In the genomic region with DNA sequence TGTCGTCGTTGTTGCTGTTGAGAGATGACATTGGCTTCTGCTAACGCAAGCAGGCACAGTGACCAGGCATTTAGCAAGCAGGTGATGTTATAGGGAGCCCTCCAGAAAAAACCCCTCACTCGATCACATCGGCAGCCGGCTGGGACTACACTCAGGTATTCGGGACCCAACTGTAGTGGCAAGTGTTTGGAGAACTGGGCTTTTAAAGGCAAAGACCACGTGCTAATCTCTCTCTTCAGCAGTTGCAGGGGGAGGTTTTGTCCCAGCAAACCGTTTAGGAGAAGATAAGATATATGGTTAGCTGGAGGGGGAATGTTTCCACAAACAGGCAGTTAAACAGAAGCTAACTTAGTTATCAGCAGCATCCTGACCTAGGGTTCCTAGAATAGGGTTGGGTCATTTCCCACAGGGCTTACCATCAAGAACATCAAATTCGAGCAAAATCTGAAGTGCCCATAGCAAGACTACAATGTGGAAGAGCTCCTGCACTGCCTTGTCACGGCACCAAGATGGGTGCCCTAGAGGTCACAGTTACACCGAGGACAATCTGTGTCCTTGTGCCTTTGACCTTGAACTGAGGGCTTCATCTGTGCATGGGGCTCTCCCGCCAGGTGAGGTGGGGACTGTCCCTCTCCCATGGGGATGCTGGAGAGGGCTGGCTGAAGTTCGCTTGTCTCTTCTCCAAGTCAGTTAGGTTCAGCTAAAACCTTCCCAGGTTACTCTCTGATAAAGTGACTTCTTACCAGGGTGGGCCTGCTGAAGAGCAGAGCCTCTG, we compare ENCODE assay signal across 28 mouse cellular contexts. TPM values are rescaled to one million over a fixed set of nuclear protein-coding genes. Genes with fewer than 3 reads are reported as not detected.
DNase-seq lines count a peak whose midpoint lies in the region; ATAC-seq and TF ChIP-seq lines count a peak whose summit lies in the region.
"Had no signal": no experiment of that assay in that cellular context is flagged by ENCODE, and none has a peak within 500 bp of the region (broad histone marks: within the 10 kb centered on the region; RNA-seq: fewer than 3 reads in every experiment).

No protein-coding gene starts in this region.

- DNase-seq in limb, embryonic 14.5 days (ENCODE audit: low spot score), result peak; percentile 2
- DNase-seq in limb, embryonic 10.5 days (ENCODE audit: low spot score), result no peak
- peak; percentile 92 for DNase-seq in MEL (ENCODE audit: low read depth, low spot score)
- DNase-seq in kidney, postnatal 14 days, result no peak
- DNase-seq in spleen, postnatal 14 days (ENCODE audit: low spot score in 2 of 2), result no peak
- DNase-seq: adrenal gland, adult 8-10 months; cerebellum, adult 8-10 months; cerebellum, postnatal 36 days; gastrocnemius, adult 2 months; heart, postnatal 14 days; kidney, adult 2 months; layer of hippocampus, postnatal 36 days; midbrain, embryonic 14.5 days; right cerebral cortex, postnatal 14 days had no signal

- peaks cover 7% of the 10 kb centered on the region for H3K79me2 ChIP-seq in MEL (ENCODE audit: control insufficient read depth, insufficient read depth, low read length, poor library complexity)

- no peaks in the 10 kb centered on the region for H3K27me3 ChIP-seq in limb, embryonic 14.5 days (ENCODE audit: control insufficient read depth, insufficient read depth, low read length)
- H3K27me3 ChIP-seq in limb, embryonic 10.5 days (ENCODE audit: low read depth, poor library complexity, severe bottlenecking), result no peaks in the 10 kb centered on the region
- no peaks in the 10 kb centered on the region for H3K27me3 ChIP-seq in MEL (ENCODE audit: control insufficient read depth in 1 of 2, insufficient read depth in 2 of 2, low read length in 2 of 2)
- H3K27me3 ChIP-seq in liver, embryonic 12.5 days (replicated peaks), result no peaks in the 10 kb centered on the region
- H3K27me3 ChIP-seq: forebrain, embryonic 13.5 days; hindbrain, embryonic 13.5 days; neural tube, embryonic 12.5 days; Patski had no signal

- no peak overlapping the region for H3K9ac ChIP-seq in limb, embryonic 14.5 days (ENCODE audit: low read depth, low read length, severe bottlenecking)
- peak overlapping the region; percentile 27 for H3K9ac ChIP-seq in MEL (ENCODE audit: control insufficient read depth, low read depth, low read length, poor library complexity, severe bottlenecking)
- no peak overlapping the region for H3K9ac ChIP-seq in liver, embryonic 12.5 days
- H3K9ac ChIP-seq: forebrain, embryonic 13.5 days; hindbrain, embryonic 13.5 days; neural tube, embryonic 12.5 days had no signal

- H3K4me1 ChIP-seq in limb, embryonic 14.5 days (ENCODE audit: control insufficient read depth, insufficient read depth, low read length), result peaks cover 11% of the 10 kb centered on the region
- peaks cover 21% of the 10 kb centered on the region for H3K4me1 ChIP-seq in limb, embryonic 10.5 days
- H3K4me1 ChIP-seq in MEL (ENCODE audit: control insufficient read depth in 1 of 2, insufficient read depth in 2 of 2, low read length in 2 of 2), result peaks cover 13 to 38% of the 10 kb centered on the region in 2 experiments
- H3K4me1 ChIP-seq in liver, embryonic 12.5 days, result peaks cover 38% of the 10 kb centered on the region

- TF ChIP-seq EP300 in MEL (IDR thresholded peaks at IDR 0.05; ENCODE audit: low read depth in 1 of 2, low read length in 2 of 2), result peak; percentile 100

- no peak for TF ChIP-seq POLR2A in limb, embryonic 14.5 days (IDR thresholded peaks at IDR 0.05; ENCODE audit: borderline replicate concordance, extremely low read depth, insufficient read depth, insufficient read length)
- peak in 1 of 2 experiments; percentile 96; a peak in 2 of 4 replicates for TF ChIP-seq POLR2A in MEL (IDR thresholded peaks at IDR 0.05; ENCODE audit: control insufficient read depth in 1 of 2, insufficient read depth in 1 of 2, low read depth in 1 of 2, low read length in 2 of 2, poor library complexity in 1 of 2)

- ATAC-seq in limb, embryonic 14.5 days (ENCODE audit: low FRiP score, low read depth), result no peak
- ATAC-seq in liver, embryonic 12.5 days, result peak; percentile 81
- ATAC-seq in megakaryocyte progenitor cell, adult 5-6 weeks (replicated peaks; ENCODE audit: poor library complexity), result peak; percentile 42
- ATAC-seq: forebrain, embryonic 13.5 days; lung, postnatal 0 days; Patski had no signal

- H3K4me3 ChIP-seq in limb, embryonic 14.5 days (replicated peaks; ENCODE audit: low read length), result no peak overlapping the region
- H3K4me3 ChIP-seq in limb, embryonic 10.5 days, result no peak overlapping the region
- H3K4me3 ChIP-seq in MEL (ENCODE audit: control insufficient read depth in 1 of 2, insufficient read depth in 1 of 2, low read depth in 2 of 2, low read length in 2 of 2), result no peak overlapping the region
- H3K4me3 ChIP-seq in liver, embryonic 12.5 days, result no peak overlapping the region
- H3K4me3 ChIP-seq: forebrain, embryonic 13.5 days; gastrocnemius, adult 2 months; hindbrain, embryonic 13.5 days; neural tube, embryonic 12.5 days had no signal

- TF ChIP-seq RAD21 in MEL (IDR thresholded peaks at IDR 0.05; ENCODE audit: low read depth, low read length), result no peak

- 81% methylated on average over 14 of the region's 14 CpGs for WGBS in limb, embryonic 14.5 days
- 83% methylated on average over 14 of the region's 14 CpGs for WGBS in limb, embryonic 10.5 days
- 44% methylated on average over 14 of the region's 14 CpGs for WGBS in liver, embryonic 12.5 days (ENCODE audit: insufficient replicate concordance)

- H3K4me2 ChIP-seq in limb, embryonic 14.5 days (replicated peaks; ENCODE audit: low read depth, low read length, severe bottlenecking), result no peak overlapping the region
- H3K4me2 ChIP-seq in liver, embryonic 12.5 days, result peak overlapping the region; percentile 41
- H3K4me2 ChIP-seq: forebrain, embryonic 13.5 days; heart, embryonic 11.5 days; hindbrain, embryonic 13.5 days; neural tube, embryonic 12.5 days had no signal

- no peaks in the 10 kb centered on the region for H3K9me3 ChIP-seq in limb, embryonic 14.5 days (ENCODE audit: control insufficient read depth, low read length)
- H3K9me3 ChIP-seq in limb, embryonic 10.5 days (replicated peaks), result no peaks in the 10 kb centered on the region
- H3K9me3 ChIP-seq in MEL (replicated peaks; ENCODE audit: insufficient read depth, low read length), result no peaks in the 10 kb centered on the region
- H3K9me3 ChIP-seq in liver, embryonic 12.5 days (replicated peaks), result peaks cover 6% of the 10 kb centered on the region; the same call in 1 of the 2 replicates
- H3K9me3 ChIP-seq: forebrain, embryonic 13.5 days had no signal

- H3K27ac ChIP-seq in limb, embryonic 14.5 days (replicated peaks; ENCODE audit: low read depth, low read length), result no peak overlapping the region
- no peak overlapping the region for H3K27ac ChIP-seq in limb, embryonic 10.5 days
- H3K27ac ChIP-seq in MEL (ENCODE audit: control insufficient read depth, low read depth, low read length), result peak overlapping the region; percentile 91
- H3K27ac ChIP-seq in liver, embryonic 12.5 days, result peak overlapping the region; percentile 61
- H3K27ac ChIP-seq: forebrain, embryonic 13.5 days; gastrocnemius, adult 2 months; hindbrain, embryonic 13.5 days; kidney, postnatal 0 days; neural tube, embryonic 12.5 days had no signal

- no peak for TF ChIP-seq CTCF in MEL (IDR thresholded peaks at IDR 0.05 in 2 of 3, conservative IDR thresholded peaks at IDR 0.05 in 1 of 3; ENCODE audit: control insufficient read depth in 1 of 3, insufficient read depth in 1 of 3, low read depth in 2 of 3, low read length in 3 of 3, poor library complexity in 1 of 3, severe bottlenecking in 1 of 3)

- H3K36me3 ChIP-seq in limb, embryonic 14.5 days (ENCODE audit: control insufficient read depth, insufficient read depth, low read length), result no peaks in the 10 kb centered on the region
- no peaks in the 10 kb centered on the region for H3K36me3 ChIP-seq in limb, embryonic 10.5 days
- peaks cover 0 to 34% of the 10 kb centered on the region in 2 experiments; a peak in 2 of 4 replicates for H3K36me3 ChIP-seq in MEL (ENCODE audit: control insufficient read depth in 1 of 2, insufficient read depth in 2 of 2, low read length in 2 of 2)
- no peaks in the 10 kb centered on the region for H3K36me3 ChIP-seq in liver, embryonic 12.5 days
- H3K36me3 ChIP-seq: hindbrain, embryonic 13.5 days; neural tube, embryonic 12.5 days had no signal

RNA-seq across cellular contexts. Expression of a gene that starts 12.2 kb away (rescaled TPM):
- polyA plus RNA-seq in limb, embryonic 14.5 days (2012; rRNA removed), result 14.7 and 18.2 TPM in 2 replicates
- polyA plus RNA-seq in limb, embryonic 14.5 days (2014; fragmentation: Nextera tagmentation; extraction: Ambion mirVana), result 16.5 and 16.6 TPM in 2 replicates
- 6.1 and 9.4 TPM in 2 replicates for polyA plus RNA-seq in limb, embryonic 10.5 days (2016; fragmentation: Nextera tagmentation; extraction: Ambion mirVana)
- 7.7 and 9.2 TPM in 2 replicates for total RNA-seq in MEL (2012; rRNA removed)
- polyA plus RNA-seq in MEL (2012; ENCODE audit: insufficient read depth in 1 of 2, insufficient read length in 2 of 2, low read depth in 1 of 2, low replicate concordance in 2 of 2, missing spikeins in 1 of 2), result 10 to 100 TPM in 1 of 2 experiments, not detected in 1; 13.3 TPM
- polyA plus RNA-seq in liver, embryonic 12.5 days (2016; fragmentation: Nextera tagmentation; extraction: Ambion mirVana), result 7.4 and 9.8 TPM in 2 replicates
- 13.3 and 18.9 TPM in 2 replicates for total RNA-seq in megakaryocyte progenitor cell, adult 5-6 weeks (2015)
- total RNA-seq in megakaryocyte progenitor cell, adult 5-6 weeks (2017), result 34.8 and 35.6 TPM in 2 replicates

RNA-seq across cellular contexts. Expression of a gene that starts 12.5 kb away (rescaled TPM):
- 52.0 and 70.2 TPM in 2 replicates for polyA plus RNA-seq in limb, embryonic 14.5 days (2012; rRNA removed)
- 34.7 and 35.8 TPM in 2 replicates for polyA plus RNA-seq in limb, embryonic 14.5 days (2014; fragmentation: Nextera tagmentation; extraction: Ambion mirVana)
- 12.1 and 16.3 TPM in 2 replicates for polyA plus RNA-seq in limb, embryonic 10.5 days (2016; fragmentation: Nextera tagmentation; extraction: Ambion mirVana)
- 7.2 and 8.4 TPM in 2 replicates for total RNA-seq in MEL (2012; rRNA removed)
- 10 to 100 TPM in 1 of 2 experiments, not detected in 1; 12.9 TPM for polyA plus RNA-seq in MEL (2012; ENCODE audit: insufficient read depth in 1 of 2, insufficient read length in 2 of 2, low read depth in 1 of 2, low replicate concordance in 2 of 2, missing spikeins in 1 of 2)
- 8.8 and 9.6 TPM in 2 replicates for polyA plus RNA-seq in liver, embryonic 12.5 days (2016; fragmentation: Nextera tagmentation; extraction: Ambion mirVana)
- 14.7 and 15.6 TPM in 2 replicates for total RNA-seq in megakaryocyte progenitor cell, adult 5-6 weeks (2015)
- 8.1 and 14.3 TPM in 2 replicates for total RNA-seq in megakaryocyte progenitor cell, adult 5-6 weeks (2017)

RNA-seq across cellular contexts. Expression of a gene that starts 12.6 kb away (rescaled TPM):
- polyA plus RNA-seq in limb, embryonic 14.5 days (2012; rRNA removed), result not detected in 2 replicates
- polyA plus RNA-seq in limb, embryonic 14.5 days (2014; fragmentation: Nextera tagmentation; extraction: Ambion mirVana), result 3.0 TPM in 1 of 2 replicates, not detected in the other
- polyA plus RNA-seq in limb, embryonic 10.5 days (2016; fragmentation: Nextera tagmentation; extraction: Ambion mirVana), result 0.36 and 0.50 TPM in 2 replicates
- not detected in 2 replicates for total RNA-seq in MEL (2012; rRNA removed)
- under 1 TPM in 1 of 2 experiments, not detected in 1; 0.14 TPM for polyA plus RNA-seq in MEL (2012; ENCODE audit: insufficient read depth in 1 of 2, insufficient read length in 2 of 2, low read depth in 1 of 2, low replicate concordance in 2 of 2, missing spikeins in 1 of 2)
- polyA plus RNA-seq in liver, embryonic 12.5 days (2016; fragmentation: Nextera tagmentation; extraction: Ambion mirVana), result 0.37 and 1.3 TPM in 2 replicates
- total RNA-seq in megakaryocyte progenitor cell, adult 5-6 weeks (2015), result not detected in 2 replicates
- total RNA-seq in megakaryocyte progenitor cell, adult 5-6 weeks (2017), result not detected in 2 replicates
- total RNA-seq: adrenal gland, adult 8-10 months; gastrocnemius, postnatal 4 days; layer of hippocampus, adult 18-20 months; layer of hippocampus, postnatal 36 days; liver, adult 2 months had no signal
- polyA plus RNA-seq: forebrain, embryonic 13.5 days; frontal cortex, adult 2 months; kidney, adult 2 months; kidney, postnatal 0 days; midbrain, embryonic 14.5 days; urinary bladder, adult 2 months had no signal

Comparison
In these comparisons a context has a peak if more than half of its experiments do, and no peak if none do; other contexts are left out.
1. DNase-seq: peak in limb, embryonic 14.5 days (single experiment) and MEL (single experiment); none in limb, embryonic 10.5 days (single experiment), kidney, postnatal 14 days (single experiment) and spleen, postnatal 14 days (0 of 2).
2. H3K27ac ChIP-seq: peak in MEL (single experiment) and liver, embryonic 12.5 days (single experiment); none in limb, embryonic 14.5 days (single experiment) and limb, embryonic 10.5 days (single experiment).